Mouse (Mus musculus): ENCODE data around the gene Iffo2.
A peak's percentile ranks its signal among the peaks of the same experiment; 100 is the strongest.

Gene Iffo2

DNA sequence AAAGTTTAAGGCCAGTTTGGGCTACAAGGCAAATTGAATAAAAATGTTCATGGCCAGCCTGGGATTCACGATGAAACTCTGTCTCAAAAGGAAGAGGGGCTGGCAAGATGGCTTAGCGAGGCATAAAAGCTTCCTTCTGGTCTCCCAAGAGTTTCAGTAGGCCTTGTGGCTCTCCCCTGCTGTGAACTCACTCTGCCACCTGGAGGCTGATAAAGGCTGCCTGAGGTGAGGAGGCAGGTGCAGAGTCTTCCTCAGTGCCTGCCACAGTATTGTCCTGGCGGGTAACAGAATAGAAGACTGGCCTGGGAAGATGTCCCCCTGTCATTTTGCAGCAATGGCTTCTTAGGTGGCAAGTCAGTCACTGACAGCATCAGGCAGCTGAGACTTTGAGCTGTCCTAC lies 52.6 kb downstream of the Iffo2 start:
- no peak for DNase-seq

- no peak for DNase-seq
Measured at GRCm38 (mm10) chr4:139583629-139584245, 53.4 kb downstream of the Iffo2 start.

GRCm38 (mm10) chr4:139584704-139585103 lies 54.4 kb downstream of the Iffo2 start:
- DNase-seq = no peak

- peak in 1 of 2 experiments; percentile 48 for DNase-seq
Measured at GRCm38 (mm10) chr4:139585713-139586112, 55.4 kb downstream of the Iffo2 start.

DNA sequence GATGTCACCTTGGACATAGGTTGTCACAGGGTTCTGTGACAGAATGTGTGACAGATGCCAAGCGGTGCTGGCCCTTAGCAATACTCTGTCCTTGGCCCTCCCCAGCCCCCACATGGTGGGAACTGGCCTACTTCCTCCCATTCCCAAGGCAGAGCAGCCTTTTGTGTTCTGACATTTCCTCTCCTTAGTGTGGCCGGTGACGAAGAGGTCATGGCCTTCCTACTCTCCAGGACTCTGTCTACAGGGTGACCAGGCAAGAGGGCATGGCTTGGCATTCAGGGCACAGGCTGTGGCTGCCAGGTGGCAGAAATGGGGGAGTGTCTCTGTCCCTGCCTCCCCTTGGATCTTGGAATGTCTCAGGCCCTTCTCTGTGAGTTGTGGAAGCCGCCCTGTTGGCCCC lies 57.0 kb downstream of the Iffo2 start:
- DNase-seq = peak; percentile 56 to 69

DNA sequence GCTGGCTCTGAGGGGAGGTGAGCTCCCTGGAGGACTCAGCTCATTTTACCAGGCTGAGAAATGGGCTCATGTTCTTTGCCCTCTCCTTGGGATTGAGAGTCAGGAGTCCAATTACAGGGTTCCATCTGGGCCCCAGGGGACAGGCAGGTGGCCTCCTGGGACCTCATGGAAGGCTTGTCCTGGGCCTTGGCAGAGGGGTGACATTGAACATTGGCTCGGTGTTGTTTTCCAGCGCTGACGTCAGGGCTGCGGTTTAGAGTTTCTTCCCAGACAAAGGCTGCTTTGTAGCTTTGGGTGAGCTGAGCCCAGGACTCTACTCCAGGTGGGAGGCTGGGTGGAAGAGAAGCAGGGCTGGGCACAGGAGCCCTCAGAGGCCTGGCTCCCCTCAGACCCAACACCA lies 57.4 kb downstream of the Iffo2 start:
- peak in 1 of 2 experiments; percentile 35 for DNase-seq

DNA sequence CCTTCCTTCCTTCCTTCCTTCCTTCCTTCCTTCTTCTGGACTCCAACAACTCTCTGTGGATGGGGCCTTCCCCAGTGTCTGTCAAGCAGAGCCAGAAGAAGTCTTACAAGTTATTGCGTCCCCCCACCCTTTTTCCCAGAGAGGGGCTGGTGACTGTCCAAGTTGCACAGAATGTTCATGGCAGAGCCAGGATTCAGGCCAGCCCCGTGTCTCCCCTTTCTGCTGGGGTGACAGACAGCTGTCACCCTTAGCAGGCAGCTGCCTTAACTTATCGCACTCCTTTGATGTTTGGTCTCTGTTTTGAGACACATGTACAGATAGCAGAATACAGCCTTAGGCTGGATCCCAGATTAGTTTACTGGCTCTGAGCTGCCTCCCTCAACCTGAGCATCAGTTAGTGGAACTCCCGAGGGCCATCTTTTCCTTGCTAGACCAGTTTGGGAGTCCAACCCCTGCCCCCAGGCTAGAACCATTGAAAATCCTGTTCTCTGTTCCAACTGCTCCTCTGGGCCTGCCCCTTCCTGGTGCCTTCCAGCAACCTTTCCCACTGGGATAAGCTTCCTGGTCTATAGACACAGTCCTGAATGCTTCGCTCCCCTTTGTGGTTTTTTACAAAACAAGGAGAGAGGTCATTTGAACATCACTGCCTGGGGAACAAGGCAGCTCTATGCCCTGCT lies 59.1 kb downstream of the Iffo2 start:
- no peak for DNase-seq

GRCm38 (mm10) chr4:139590446-139590845 lies 60.1 kb downstream of the Iffo2 start:
- no peak for DNase-seq

DNA sequence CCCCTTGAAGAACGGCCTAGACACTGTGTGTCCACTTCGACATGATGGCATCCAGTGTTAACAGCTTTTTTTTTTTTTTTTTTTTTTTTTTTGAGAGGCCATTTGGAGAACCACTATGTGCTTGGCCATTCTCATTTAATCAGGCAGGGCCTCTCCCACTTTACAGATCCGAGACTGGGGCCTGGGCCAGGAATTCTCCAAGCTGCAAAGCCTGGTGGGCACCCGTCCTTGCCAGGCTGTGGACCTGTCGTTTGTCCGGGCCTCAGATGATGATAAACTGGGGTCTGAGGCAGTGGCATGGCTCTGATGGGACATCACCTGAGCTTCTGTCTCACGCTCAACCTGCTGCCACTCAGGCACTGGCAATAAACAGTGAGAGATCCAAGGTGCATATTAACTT lies 62.5 kb downstream of the Iffo2 start:
- DNase-seq = no peak

DNA sequence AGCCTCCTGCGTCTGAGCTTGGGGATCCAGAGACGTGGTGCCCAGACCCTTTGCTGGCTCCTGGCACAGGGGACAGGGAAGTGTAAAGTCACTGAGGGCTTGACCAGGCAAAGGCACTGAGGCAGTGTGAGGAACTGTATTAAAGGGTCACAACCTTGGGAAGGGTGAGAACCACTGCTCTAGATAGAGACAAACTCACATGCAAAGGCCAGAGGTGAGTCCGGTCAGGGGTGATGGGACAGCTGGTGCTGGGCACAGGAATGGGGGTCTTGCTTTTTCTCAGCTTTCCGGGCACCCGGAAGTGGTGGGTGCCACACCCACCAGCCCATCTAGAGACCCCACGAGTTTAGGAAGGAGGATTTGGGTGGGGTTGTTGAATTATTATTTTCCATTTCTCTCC lies 63.0 kb downstream of the Iffo2 start:
- no peak for DNase-seq

GRCm38 (mm10) chr4:139594062-139594461 lies 63.7 kb downstream of the Iffo2 start:
- peak in 1 of 2 experiments; percentile 32 for DNase-seq

GRCm38 (mm10) chr4:139596715-139597114 lies 66.4 kb downstream of the Iffo2 start:
- DNase-seq = no peak

DNA sequence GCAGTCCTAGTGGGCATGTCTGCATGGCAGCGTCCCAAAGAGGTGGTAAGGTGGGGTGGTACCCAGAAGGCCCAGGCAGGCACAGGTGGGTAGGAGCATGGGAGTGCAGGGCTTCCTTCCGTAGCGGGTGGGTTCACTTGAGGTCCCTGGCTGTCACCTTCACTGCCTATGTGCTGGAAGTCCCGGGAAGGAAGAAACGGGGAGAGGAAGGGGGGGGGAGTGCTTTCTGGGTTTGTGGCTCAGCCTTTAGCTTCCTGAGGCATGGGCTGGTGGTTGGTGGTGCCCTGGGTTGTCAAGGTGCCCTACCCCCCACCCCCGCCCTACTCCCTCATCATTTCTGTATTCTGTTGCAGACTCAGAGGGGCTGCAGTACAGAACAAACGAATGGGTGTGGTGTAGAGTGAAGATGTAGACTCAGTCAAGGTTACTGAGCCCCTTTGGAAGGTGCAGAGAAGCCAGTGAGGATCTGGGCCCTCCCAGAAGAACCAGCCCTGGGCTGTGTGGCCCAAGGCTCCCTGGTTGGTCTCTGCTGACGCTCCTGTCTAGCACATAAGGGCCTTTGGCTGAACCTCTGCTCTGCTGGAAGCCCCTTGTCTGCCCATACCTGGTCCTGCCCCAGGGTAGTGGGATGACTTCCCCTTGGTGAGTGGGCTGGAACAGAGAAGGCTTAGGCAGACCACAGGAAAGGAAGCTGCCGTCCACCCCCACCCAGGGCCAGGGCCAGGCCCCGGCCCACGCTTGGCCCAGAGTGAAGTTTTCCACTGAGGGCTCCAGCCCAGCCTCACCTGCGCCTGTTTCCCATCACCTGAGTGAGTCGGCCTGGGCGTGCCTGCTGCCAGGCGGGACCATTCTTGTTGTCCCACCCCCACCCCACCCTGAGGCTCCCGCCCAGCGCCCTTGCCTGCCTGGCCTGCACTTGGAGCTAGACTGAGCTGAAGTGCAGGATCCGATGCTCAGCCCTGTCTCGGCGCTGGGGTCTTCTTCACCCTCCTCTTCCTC lies 67.2 kb downstream of the Iffo2 start:
- DNase-seq = peak in 1 of 2 experiments; percentile 52

GRCm38 (mm10) chr4:139598356-139598755 lies 68.0 kb downstream of the Iffo2 start:
- DNase-seq = no peak

DNA sequence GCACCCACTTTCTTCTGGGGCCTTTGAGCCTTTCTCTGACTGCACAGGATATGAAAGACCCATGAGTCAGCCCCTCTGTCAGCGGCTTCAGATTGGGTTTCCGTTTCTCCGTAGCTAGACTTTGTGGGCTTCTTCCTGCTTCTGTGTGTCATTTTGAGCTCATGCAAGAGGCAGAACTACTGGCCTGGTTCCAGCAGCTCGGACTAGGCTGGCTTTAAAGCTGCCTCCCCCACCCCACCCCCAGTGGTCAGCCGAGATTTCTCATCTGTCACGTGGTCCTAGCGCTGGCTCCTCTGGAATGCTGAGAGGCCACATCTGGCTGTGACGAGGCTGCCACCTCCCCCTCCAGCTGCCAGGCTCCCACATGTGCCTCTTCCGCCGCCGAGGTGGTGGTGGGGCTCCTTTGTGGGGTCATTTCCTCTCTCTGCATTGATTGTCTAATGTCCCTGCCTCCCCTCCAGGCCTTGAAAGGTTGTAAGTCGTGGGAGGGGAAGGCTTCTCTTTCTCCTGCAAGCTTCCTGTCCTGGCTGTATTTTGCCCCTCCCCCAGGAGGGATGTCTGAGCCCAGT lies 68.7 kb downstream of the Iffo2 start:
- peak; percentile 88 to 93 for DNase-seq

DNA sequence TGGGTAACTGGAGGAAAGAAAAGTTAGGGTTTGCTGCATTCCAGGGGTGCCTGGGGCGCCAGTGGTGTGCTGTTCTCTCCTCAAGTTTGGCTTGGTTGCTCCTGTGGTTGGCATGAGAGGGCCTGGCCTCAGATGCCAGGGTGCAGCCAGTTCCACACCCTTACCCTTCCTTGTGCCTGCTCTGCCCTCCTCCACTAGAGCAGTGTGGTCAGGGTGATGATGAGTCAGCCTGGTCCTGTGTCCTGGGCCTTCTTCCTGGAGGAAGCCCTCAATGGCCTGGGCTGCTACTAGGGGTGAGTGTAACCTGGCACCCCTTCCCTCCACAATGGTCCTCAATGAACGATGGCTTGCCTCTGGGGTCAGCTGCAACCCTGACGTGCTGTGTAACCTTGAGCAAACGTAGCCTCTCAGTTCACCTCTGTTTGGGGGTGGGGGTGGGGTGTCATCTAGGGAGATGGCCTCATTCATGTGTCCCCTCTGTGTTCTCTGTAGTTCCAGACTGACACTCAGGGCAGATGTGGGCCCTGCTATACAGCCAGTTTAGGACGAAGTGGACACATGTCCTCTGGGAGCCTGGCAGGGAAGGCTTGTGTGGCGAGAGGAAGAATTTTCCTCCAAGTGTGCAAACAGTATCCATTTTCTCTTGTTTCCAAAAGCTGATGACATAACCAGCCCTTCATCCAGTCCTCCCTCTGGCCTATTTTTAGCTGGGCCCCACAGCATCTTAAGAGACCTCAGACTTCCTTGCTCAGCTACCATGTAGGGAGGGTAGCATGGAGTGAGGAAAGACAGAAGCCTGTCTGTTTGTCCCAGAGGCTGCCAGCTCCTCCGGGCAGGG lies 71.4 kb downstream of the Iffo2 start:
- peak in 1 of 2 experiments; percentile 48 for DNase-seq

DNA sequence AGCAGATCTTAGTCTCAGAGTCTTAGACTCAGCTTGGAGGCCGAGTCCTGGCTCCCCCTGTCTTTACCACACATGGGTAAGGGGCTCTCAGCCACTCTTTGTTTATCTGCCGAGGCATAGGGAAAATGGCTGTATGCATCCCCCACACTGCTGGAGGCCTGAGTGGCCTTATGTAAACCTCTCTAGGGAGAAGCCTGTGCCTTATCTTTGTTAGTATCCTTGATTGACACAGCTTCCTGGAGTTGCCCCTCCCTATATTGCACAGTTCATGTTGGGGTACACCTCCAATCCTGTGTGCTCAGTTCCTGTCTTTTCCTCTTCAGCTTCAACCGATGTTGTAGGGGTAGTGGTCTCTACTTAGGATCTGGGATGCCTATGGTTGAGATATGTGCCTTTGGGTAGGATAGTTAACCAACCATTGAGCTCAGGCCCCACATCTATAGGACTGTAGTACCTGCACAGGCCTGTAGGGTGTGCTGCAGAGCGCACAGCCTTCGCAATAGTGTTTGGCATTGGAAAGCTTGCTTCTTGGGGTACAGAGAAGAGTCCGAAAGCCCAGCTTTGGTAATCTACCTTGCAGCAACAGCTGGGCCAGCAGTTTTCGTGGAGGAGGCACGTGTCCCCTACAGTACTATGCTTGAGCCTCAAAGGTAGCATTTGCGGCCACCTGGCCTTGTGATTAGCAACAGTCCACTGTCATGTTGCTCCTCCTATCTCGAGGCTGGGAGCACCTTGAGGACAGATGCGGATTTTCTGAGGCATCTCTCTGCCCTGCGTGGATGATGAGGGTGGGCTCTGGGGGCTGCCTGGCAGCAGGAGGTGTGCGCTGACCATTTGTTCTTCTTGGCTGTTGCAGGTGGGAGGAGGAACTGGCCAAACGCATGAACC lies 72.3 kb downstream of the Iffo2 start, which contains the start of gene Gm21969:
TSS of gene Gm21969 (plus strand) at position 830 of the 888 bp plus-strand sequence.
- peak; percentile 54 to 59 for DNase-seq

GRCm38 (mm10) chr4:139605216-139605615 lies 74.9 kb downstream of the Iffo2 start:
- no peak for DNase-seq

- DNase-seq = no peak
Measured at GRCm38 (mm10) chr4:139606732-139607131, 76.4 kb downstream of the Iffo2 start.

DNA sequence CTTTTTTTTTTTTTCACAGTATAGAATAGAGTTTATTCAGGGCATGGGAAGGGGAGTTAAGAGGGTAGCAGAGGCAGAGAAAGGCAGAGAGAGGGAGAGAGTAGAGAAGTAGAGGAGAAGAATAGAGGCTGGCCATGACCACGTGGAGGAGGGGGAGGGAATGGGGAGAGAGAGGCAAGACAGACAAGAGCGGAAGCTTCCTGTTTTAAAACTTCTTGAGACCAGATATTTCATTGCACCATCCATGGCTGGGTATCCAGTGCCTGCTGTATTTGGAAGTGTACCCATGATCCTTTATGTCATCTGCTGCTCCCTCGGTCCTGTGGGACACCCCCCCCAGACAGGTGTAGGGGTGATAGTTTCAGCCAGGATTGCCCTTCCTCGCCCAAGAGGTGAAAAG lies 78.6 kb downstream of the Iffo2 start:
- no peak for DNase-seq

DNA sequence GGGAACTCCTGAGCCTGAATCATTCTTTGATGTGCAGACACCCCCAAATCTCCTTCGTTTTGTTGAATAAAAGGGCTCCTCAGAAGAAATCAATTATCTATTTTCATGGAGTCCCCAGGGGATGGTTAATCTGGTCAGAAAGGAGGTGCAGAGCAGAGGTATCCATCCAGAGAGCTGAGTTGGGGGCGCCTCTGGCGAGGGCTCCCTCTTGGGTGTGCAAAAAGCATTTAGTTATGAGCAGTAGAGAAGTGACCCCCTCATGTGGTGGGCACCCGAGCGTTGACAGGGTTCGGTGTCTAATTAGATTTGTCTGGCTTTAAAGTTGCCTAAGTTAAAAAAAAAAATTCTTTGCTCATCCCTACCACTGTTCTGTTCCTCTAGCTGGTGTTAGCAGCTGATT lies 80.6 kb downstream of the Iffo2 start:
- DNase-seq = no peak
